Mouse (Mus musculus) heart, embryonic 13.5 days (tissue): ENCODE measurements around the gene Gm14401. TPM values are rescaled to one million over a fixed set of nuclear protein-coding genes. Genes with fewer than 3 reads are reported as not detected.
"Not testable (repeated sequence)": the region's sequence is repeated elsewhere in the genome, so short reads cannot be mapped to it uniquely, and the experiment has no call there.

ENCODE experiments used
- ATAC-seq: fragments of 200-750 bp; cut with Nextera tagmentation; 2 replicates; pipeline ENCODE4 v1.8.0; 2017; ENCODE audit warnings: moderate TSS enrichment; ENCODE audit not compliant: insufficient number of reproducible peaks, low FRiP score, low TSS enrichment; ENCODE audit errors: extremely low read depth
- H3K27ac ChIP-seq: fragments of 300-500 bp; sonication (generic); replicated peaks from 2 replicates; pipeline ENCODE4 v1.5.1; 2015; ENCODE audit warnings: moderate library complexity, mild to moderate bottlenecking, inconsistent platforms
- H3K27me3 ChIP-seq: fragments of 300-500 bp; sonication (generic); replicated peaks from 2 replicates; pipeline ENCODE4 v1.6.1; 2015; ENCODE audit warnings: mild to moderate bottlenecking, inconsistent platforms
- H3K36me3 ChIP-seq: fragments of 300-500 bp; sonication (generic); 2 replicates; pipeline ENCODE4 v1.6.1; 2015; ENCODE audit warnings: mild to moderate bottlenecking, inconsistent platforms
- H3K4me1 ChIP-seq: fragments of 300-500 bp; sonication (generic); 2 replicates; pipeline ENCODE4 v1.6.1; 2015; ENCODE audit warnings: inconsistent platforms
- H3K4me2 ChIP-seq: fragments of 300-500 bp; sonication (generic); 2 replicates; pipeline ENCODE4 v1.6.1; 2015; ENCODE audit warnings: inconsistent platforms, mild to moderate bottlenecking, moderate library complexity
- H3K4me3 ChIP-seq: fragments of 300-500 bp; sonication (generic); 2 replicates; pipeline ENCODE4 v1.5.1; 2015; ENCODE audit warnings: moderate library complexity, mild to moderate bottlenecking, inconsistent platforms
- H3K9ac ChIP-seq: fragments of 300-500 bp; sonication (generic); 2 replicates; pipeline ENCODE4 v1.6.1; 2015; ENCODE audit warnings: inconsistent platforms, mild to moderate bottlenecking, moderate library complexity
- H3K9me3 ChIP-seq: fragments of 300-500 bp; sonication (generic); 2 replicates; pipeline ENCODE4 v1.6.1; 2016; ENCODE audit warnings: inconsistent platforms
- WGBS: fragments of 180-500 bp; shearing (Covaris S2); methylation state at CpG from one replicate; pipeline ENCODE4 v1.1.7; 2015; ENCODE audit warnings: mixed read lengths; 5-methylcytosine and 5-hydroxymethylcytosine counted together
- polyA plus RNA-seq: library from polyadenylated mRNA; unstranded; fragments of >200 nt; fragmentation: Nextera tagmentation; extraction: Ambion mirVana; gene quantifications from 2 replicates; pipeline ENCODE4 v1.2.1, GENCODE M21; 2015

Gene Gm14401
- polyA plus RNA-seq = not detected in 2 replicates

- H3K9ac ChIP-seq, H3K4me3 ChIP-seq: not testable (repeated sequence)
- WGBS = 57% methylated on average over 7 of the region's 7 CpGs
These were observed at the start of gene Gm14401 for GRCm38 (mm10) chr2:177073432-177074423. Gene Gm14401 (plus strand): TSS chr2:177074320.

DNA sequence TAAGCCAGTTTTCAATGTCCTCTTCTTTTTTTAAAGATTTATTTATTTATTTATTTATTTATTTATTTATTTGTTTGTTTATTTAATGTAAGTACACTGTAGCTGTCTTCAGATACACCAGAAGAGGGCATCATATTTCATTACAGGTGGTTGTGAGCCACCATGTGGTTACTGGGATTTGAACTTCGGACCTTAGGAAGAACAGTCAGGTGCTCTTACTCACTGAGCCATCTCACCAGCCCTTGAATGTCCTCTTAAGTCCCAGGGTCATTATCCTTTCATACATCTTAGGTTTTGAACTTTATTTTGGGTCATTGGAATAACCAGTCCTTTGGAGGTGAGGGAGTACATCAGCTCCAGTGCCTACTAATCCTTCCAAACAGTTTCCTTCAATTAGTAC lies 1.3 kb upstream of the Gm14401 start:
- H3K4me2 ChIP-seq, ATAC-seq: not testable (repeated sequence)

More at GRCm38 (mm10) chr2:177073432-177074423, at the start of gene Gm14401:
- H3K4me1 ChIP-seq, H3K36me3 ChIP-seq, H3K27ac ChIP-seq, ATAC-seq, H3K27me3 ChIP-seq, H3K4me2 ChIP-seq: not testable (repeated sequence)
- H3K9me3 ChIP-seq = peaks cover 12% of the 10 kb centered on the region

DNA sequence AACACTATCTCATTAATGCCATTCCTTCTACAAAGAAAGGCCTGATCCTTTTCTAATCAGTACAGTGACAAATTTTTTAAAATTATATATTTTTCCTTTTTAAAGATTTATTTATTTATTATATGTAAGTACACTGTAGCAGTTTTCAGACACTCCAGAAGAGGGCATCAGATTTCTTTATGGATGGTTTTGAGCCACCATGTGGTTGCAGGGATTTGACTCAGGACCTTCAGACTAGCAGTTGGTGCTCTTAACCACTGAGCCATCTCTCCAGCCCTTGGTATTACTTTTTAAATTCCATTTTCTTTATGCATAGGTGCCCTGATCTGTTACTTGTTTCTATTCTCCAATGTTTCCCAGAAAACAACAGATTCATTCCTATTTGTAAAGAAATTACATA lies 895 bp downstream of the Gm14401 start:
- H3K9ac ChIP-seq, H3K4me2 ChIP-seq, H3K36me3 ChIP-seq, H3K4me1 ChIP-seq, H3K27ac ChIP-seq, H3K27me3 ChIP-seq, H3K4me3 ChIP-seq, ATAC-seq: not testable (repeated sequence)
- peaks cover 12% of the 10 kb centered on the region for H3K9me3 ChIP-seq

More for the DNA sequence above, 1.3 kb upstream of the Gm14401 start:
- not testable (repeated sequence) for H3K9ac ChIP-seq, H3K27me3 ChIP-seq, H3K4me3 ChIP-seq, H3K4me1 ChIP-seq, H3K27ac ChIP-seq, H3K36me3 ChIP-seq
- peaks cover 12% of the 10 kb centered on the region for H3K9me3 ChIP-seq
- 68% methylated on average over 1 of the region's 1 CpGs for WGBS

GRCm38 (mm10) chr2:177079866-177080265 lies 5.7 kb downstream of the Gm14401 start:
- H3K9ac ChIP-seq, H3K4me2 ChIP-seq, ATAC-seq, H3K27ac ChIP-seq, H3K36me3 ChIP-seq, H3K4me3 ChIP-seq, H3K27me3 ChIP-seq, H3K9me3 ChIP-seq, H3K4me1 ChIP-seq: not testable (repeated sequence)
- 52% methylated on average over 1 of the region's 1 CpGs for WGBS

GRCm38 (mm10) chr2:177109086-177109485 lies 35.0 kb downstream of the Gm14401 start:
- H3K27ac ChIP-seq, H3K9ac ChIP-seq, H3K4me1 ChIP-seq, H3K27me3 ChIP-seq, H3K36me3 ChIP-seq, H3K4me2 ChIP-seq, H3K4me3 ChIP-seq, H3K9me3 ChIP-seq, ATAC-seq: not testable (repeated sequence)
- 73% methylated on average over 5 of the region's 5 CpGs for WGBS

GRCm38 (mm10) chr2:177129097-177129496 lies 55.0 kb downstream of the Gm14401 start:
- not testable (repeated sequence) for H3K4me1 ChIP-seq, H3K4me2 ChIP-seq
- WGBS = 45% methylated on average over 1 of the region's 1 CpGs

More at GRCm38 (mm10) chr2:177129097-177129496, 55.0 kb downstream of the Gm14401 start:
- not testable (repeated sequence) for H3K9me3 ChIP-seq, H3K36me3 ChIP-seq, ATAC-seq, H3K27me3 ChIP-seq, H3K4me3 ChIP-seq, H3K9ac ChIP-seq, H3K27ac ChIP-seq

Other genes with a start within 250 kb of the Gm14401 start
- not detected in 2 replicates for gene Gm14408, start 243.2 kb upstream of the Gm14401 start, polyA plus RNA-seq
- 8.6 and 9.1 TPM in 2 replicates for gene Gm14296, start 146.5 kb upstream of the Gm14401 start, polyA plus RNA-seq
- gene Gm14419, start 73.4 kb upstream of the Gm14401 start, polyA plus RNA-seq = 8.7 and 11.1 TPM in 2 replicates
- 14.2 and 18.9 TPM in 2 replicates for gene Gm14410, start 132.1 kb downstream of the Gm14401 start, polyA plus RNA-seq
- gene Gm14409, start 192.7 kb downstream of the Gm14401 start, polyA plus RNA-seq = not detected in 2 replicates
- 0.25 and 0.36 TPM in 2 replicates for gene Gm14412, start 250.0 kb downstream of the Gm14401 start, polyA plus RNA-seq